Mouse (Mus musculus) limb, embryonic 15.5 days (tissue): Measurements from ENCODE around the gene Ccdc126. TPM values are rescaled to one million over a fixed set of nuclear protein-coding genes. Genes with fewer than 3 reads are reported as not detected.
"Not testable (repeated sequence)": the region's sequence is repeated elsewhere in the genome, so short reads cannot be mapped to it uniquely, and the experiment has no call there.

Experiments used
- ATAC-seq: fragments of 200-750 bp; cut with Nextera tagmentation; 2 replicates; pipeline ENCODE4 v1.8.0; 2017; ENCODE audit warnings: low read depth, moderate TSS enrichment; ENCODE audit not compliant: insufficient number of reproducible peaks, low FRiP score, low TSS enrichment
- H3K27ac ChIP-seq: fragments of 300-500 bp; sonication (generic); 2 replicates; pipeline ENCODE4 v1.5.1; 2015; ENCODE audit warnings: moderate library complexity, mild to moderate bottlenecking, inconsistent platforms
- H3K27me3 ChIP-seq: fragments of 300-500 bp; sonication (generic); 2 replicates; pipeline ENCODE4 v1.6.1; 2015; ENCODE audit warnings: inconsistent platforms
- H3K36me3 ChIP-seq: fragments of 300-500 bp; sonication (generic); 2 replicates; pipeline ENCODE4 v1.6.1; 2015; ENCODE audit warnings: inconsistent platforms
- H3K4me1 ChIP-seq: fragments of 300-500 bp; sonication (generic); 2 replicates; pipeline ENCODE4 v1.6.1; 2015; ENCODE audit warnings: inconsistent platforms
- H3K4me2 ChIP-seq: fragments of 300-500 bp; sonication (generic); 2 replicates; pipeline ENCODE4 v1.6.1; 2015; ENCODE audit warnings: mild to moderate bottlenecking, inconsistent platforms
- H3K4me3 ChIP-seq: fragments of 300-500 bp; sonication (generic); 2 replicates; pipeline ENCODE4 v1.5.1; 2015; ENCODE audit warnings: mild to moderate bottlenecking, inconsistent platforms
- H3K9ac ChIP-seq: fragments of 300-500 bp; sonication (generic); 2 replicates; pipeline ENCODE4 v1.6.1; 2015; ENCODE audit warnings: inconsistent platforms
- H3K9me3 ChIP-seq: fragments of 300-500 bp; sonication (generic); 2 replicates; pipeline ENCODE4 v1.6.1; 2016; ENCODE audit warnings: inconsistent platforms
- WGBS: fragments of 180-500 bp; shearing (Covaris S2); methylation state at CpG from one replicate; pipeline ENCODE4 v1.1.7; 2015; 5-methylcytosine and 5-hydroxymethylcytosine counted together
- polyA plus RNA-seq: library from polyadenylated mRNA; unstranded; fragments of >200 nt; fragmentation: Nextera tagmentation; extraction: Ambion mirVana; gene quantifications from 2 replicates; pipeline ENCODE4 v1.2.1, GENCODE M21; 2015

Gene Ccdc126
- polyA plus RNA-seq, result 11.0 and 11.6 TPM in 2 replicates

- Histone ChIP-seq H3K9me3 (no peaks in the 10 kb centered on the region), H3K9ac (peak within 1 kb of the TSS; percentile 80), H3K27me3 (no peaks in the 10 kb centered on the region), H3K4me1 (peaks cover 9% of the 10 kb centered on the region), H3K4me3 (peak within 1 kb of the TSS; percentile 88), H3K27ac (peak within 1 kb of the TSS; percentile 87), H3K4me2 (peak within 1 kb of the TSS; percentile 60), H3K36me3 (no peaks in the 10 kb centered on the region)
- WGBS, result under 1% methylated on average over 47 of the region's 47 CpGs
- peak; percentile 97 for ATAC-seq
Measured at GRCm38 (mm10) chr6:49318966-49319594, at the start of gene Ccdc126. Gene Ccdc126 (plus strand): TSS chr6:49319274.

- Histone ChIP-seq H3K36me3 (no peaks in the 10 kb centered on the region), H3K27ac (no peak overlapping the region), H3K4me2 (no peak overlapping the region), H3K4me1 (no peaks in the 10 kb centered on the region), H3K4me3 (no peak overlapping the region), H3K9me3 (no peaks in the 10 kb centered on the region), H3K9ac (no peak overlapping the region), H3K27me3 (no peaks in the 10 kb centered on the region)
- WGBS, result 67% methylated on average over 11 of the region's 11 CpGs
- no peak for ATAC-seq
Measured at GRCm38 (mm10) chr6:49269923-49270322, 49.2 kb upstream of the Ccdc126 start.

- no peak for ATAC-seq
- Histone ChIP-seq H3K9ac (no peak overlapping the region), H3K4me2 (no peak overlapping the region), H3K4me3 (no peak overlapping the region), H3K27me3 (no peaks in the 10 kb centered on the region), H3K9me3 (no peaks in the 10 kb centered on the region), H3K36me3 (no peaks in the 10 kb centered on the region), H3K4me1 (no peaks in the 10 kb centered on the region), H3K27ac (no peak overlapping the region)
- WGBS, result 69% methylated on average over 6 of the region's 6 CpGs
Measured at GRCm38 (mm10) chr6:49271815-49272214, 47.3 kb upstream of the Ccdc126 start.

GRCm38 (mm10) chr6:49272863-49273262 lies 46.2 kb upstream of the Ccdc126 start:
- no peak for ATAC-seq
- 86% methylated on average over 2 of the region's 2 CpGs for WGBS

GRCm38 (mm10) chr6:49273934-49274333 lies 45.1 kb upstream of the Ccdc126 start:
- no peak overlapping the region for H3K4me3 ChIP-seq
- no peaks in the 10 kb centered on the region for H3K4me1 ChIP-seq
- no peak for ATAC-seq
- 36% methylated on average over 4 of the region's 4 CpGs for WGBS
- no peaks in the 10 kb centered on the region for H3K27me3 ChIP-seq
- H3K27ac ChIP-seq, result no peak overlapping the region
- no peak overlapping the region for H3K4me2 ChIP-seq
- no peak overlapping the region for H3K9ac ChIP-seq
- no peaks in the 10 kb centered on the region for H3K36me3 ChIP-seq
- no peaks in the 10 kb centered on the region for H3K9me3 ChIP-seq

More at GRCm38 (mm10) chr6:49272863-49273262, 46.2 kb upstream of the Ccdc126 start:
- Histone ChIP-seq H3K9me3 (no peaks in the 10 kb centered on the region), H3K27me3 (no peaks in the 10 kb centered on the region), H3K36me3 (no peaks in the 10 kb centered on the region), H3K9ac (no peak overlapping the region), H3K27ac (no peak overlapping the region), H3K4me2 (no peak overlapping the region), H3K4me3 (no peak overlapping the region), H3K4me1 (no peaks in the 10 kb centered on the region)

GRCm38 (mm10) chr6:49274416-49275091 lies 44.5 kb upstream of the Ccdc126 start:
- H3K9ac ChIP-seq, result no peak overlapping the region
- WGBS, result 64% methylated on average over 9 of the region's 9 CpGs
- H3K4me1 ChIP-seq, result no peaks in the 10 kb centered on the region
- no peaks in the 10 kb centered on the region for H3K27me3 ChIP-seq
- H3K4me2 ChIP-seq, result no peak overlapping the region
- no peak for ATAC-seq
- H3K9me3 ChIP-seq, result no peaks in the 10 kb centered on the region
- H3K27ac ChIP-seq, result no peak overlapping the region
- no peak overlapping the region for H3K4me3 ChIP-seq
- no peaks in the 10 kb centered on the region for H3K36me3 ChIP-seq

GRCm38 (mm10) chr6:49275296-49275695 lies 43.8 kb upstream of the Ccdc126 start:
- H3K4me2 ChIP-seq, result no peak overlapping the region
- ATAC-seq, result no peak
- H3K4me3 ChIP-seq, result no peak overlapping the region

GRCm38 (mm10) chr6:49280942-49281341 lies 38.1 kb upstream of the Ccdc126 start:
- H3K27me3 ChIP-seq, result no peaks in the 10 kb centered on the region
- no peak overlapping the region for H3K4me2 ChIP-seq
- WGBS, result 29% methylated on average over 1 of the region's 1 CpGs
- no peak overlapping the region for H3K4me3 ChIP-seq
- H3K36me3 ChIP-seq, result no peaks in the 10 kb centered on the region
- ATAC-seq, result no peak
- no peaks in the 10 kb centered on the region for H3K4me1 ChIP-seq
- H3K27ac ChIP-seq, result no peak overlapping the region
- H3K9ac ChIP-seq, result no peak overlapping the region
- no peaks in the 10 kb centered on the region for H3K9me3 ChIP-seq

More at GRCm38 (mm10) chr6:49275296-49275695, 43.8 kb upstream of the Ccdc126 start:
- no peak overlapping the region for H3K27ac ChIP-seq
- no peaks in the 10 kb centered on the region for H3K36me3 ChIP-seq
- no peaks in the 10 kb centered on the region for H3K9me3 ChIP-seq
- no peaks in the 10 kb centered on the region for H3K27me3 ChIP-seq
- WGBS, result 85% methylated on average over 7 of the region's 7 CpGs
- no peaks in the 10 kb centered on the region for H3K4me1 ChIP-seq
- H3K9ac ChIP-seq, result no peak overlapping the region

GRCm38 (mm10) chr6:49282122-49282521 lies 37.0 kb upstream of the Ccdc126 start:
- no peaks in the 10 kb centered on the region for H3K4me1 ChIP-seq
- 64% methylated on average over 1 of the region's 1 CpGs for WGBS
- H3K36me3 ChIP-seq, result no peaks in the 10 kb centered on the region
- ATAC-seq, result no peak
- H3K9me3 ChIP-seq, result no peaks in the 10 kb centered on the region
- H3K27me3 ChIP-seq, result no peaks in the 10 kb centered on the region
- H3K4me3 ChIP-seq, result no peak overlapping the region
- H3K27ac ChIP-seq, result no peak overlapping the region
- H3K4me2 ChIP-seq, result no peak overlapping the region
- H3K9ac ChIP-seq, result no peak overlapping the region

- ATAC-seq, result no peak
- no peak overlapping the region for H3K4me2 ChIP-seq
- no peak overlapping the region for H3K4me3 ChIP-seq
Measured at GRCm38 (mm10) chr6:49298286-49298685, 20.8 kb upstream of the Ccdc126 start.

GRCm38 (mm10) chr6:49314821-49315220 lies 4.3 kb upstream of the Ccdc126 start:
- not testable (repeated sequence) for ATAC-seq, H3K27me3 ChIP-seq, H3K9me3 ChIP-seq, H3K36me3 ChIP-seq, H3K4me2 ChIP-seq, H3K4me1 ChIP-seq, H3K4me3 ChIP-seq, H3K9ac ChIP-seq, H3K27ac ChIP-seq
- WGBS, result 55% methylated on average over 3 of the region's 3 CpGs

More at GRCm38 (mm10) chr6:49298286-49298685, 20.8 kb upstream of the Ccdc126 start:
- H3K36me3 ChIP-seq, result no peaks in the 10 kb centered on the region
- no peaks in the 10 kb centered on the region for H3K27me3 ChIP-seq
- no peak overlapping the region for H3K9ac ChIP-seq
- no peaks in the 10 kb centered on the region for H3K9me3 ChIP-seq
- no peaks in the 10 kb centered on the region for H3K4me1 ChIP-seq
- H3K27ac ChIP-seq, result no peak overlapping the region

- no peak for ATAC-seq
- H3K9me3 ChIP-seq, result no peaks in the 10 kb centered on the region
- no peaks in the 10 kb centered on the region for H3K36me3 ChIP-seq
- peak overlapping the region; percentile 60 for H3K4me2 ChIP-seq
- no peaks in the 10 kb centered on the region for H3K27me3 ChIP-seq
- H3K4me3 ChIP-seq, result peak overlapping the region; percentile 88
- peaks cover 9% of the 10 kb centered on the region for H3K4me1 ChIP-seq
- 11% methylated on average over 13 of the region's 13 CpGs for WGBS
- peak overlapping the region; percentile 80 for H3K9ac ChIP-seq
- H3K27ac ChIP-seq, result peak overlapping the region; percentile 87
Measured at GRCm38 (mm10) chr6:49319595-49320315, 681 bp downstream of the Ccdc126 start.
